Mouse (Mus musculus) heart, embryonic 14.5 days (tissue): ENCODE measurements around the gene Abca7. TPM values are rescaled to one million over a fixed set of nuclear protein-coding genes. Genes with fewer than 3 reads are reported as not detected.

ENCODE experiments used
- ATAC-seq: fragments of 200-750 bp; cut with Nextera tagmentation; 2 replicates; pipeline ENCODE4 v1.8.0; 2017; ENCODE audit warnings: low read depth, moderate TSS enrichment; ENCODE audit not compliant: insufficient number of reproducible peaks, insufficient read depth, low FRiP score
- H3K27ac ChIP-seq, 2 experiments: fragments of 200-500 bp in 1 of 2; fragments of 300-500 bp in 1 of 2; sonication (generic) in 1 of 2; replicated peaks in 1 of 2; 2 replicates each; pipeline ENCODE4 v1.5.1; 2012 to 2014; ENCODE audit warnings: low read depth in 2 of 2, low read length in 2 of 2, control low read depth in 1 of 2, mild to moderate bottlenecking in 1 of 2, mixed read lengths in 1 of 2; ENCODE audit not compliant: control insufficient read depth in 1 of 2, insufficient read depth in 1 of 2
- H3K27me3 ChIP-seq: fragments of 300-500 bp; sonication (generic); 2 replicates; pipeline ENCODE4 v1.6.1; 2014; ENCODE audit warnings: mild to moderate bottlenecking, low read length, control low read depth; ENCODE audit not compliant: control insufficient read depth, insufficient read depth
- H3K36me3 ChIP-seq: fragments of 300-500 bp; sonication (generic); 2 replicates; pipeline ENCODE4 v1.6.1; 2014; ENCODE audit warnings: mild to moderate bottlenecking, control low read depth, low read length, mixed read lengths; ENCODE audit not compliant: control insufficient read depth, insufficient read depth
- H3K4me1 ChIP-seq, 2 experiments: fragments of 200-500 bp in 1 of 2; fragments of 300-500 bp in 1 of 2; sonication (generic) in 1 of 2; 2 replicates each; pipeline ENCODE4 v1.6.1; 2012 to 2014; ENCODE audit warnings: low read length in 2 of 2, control low read depth in 1 of 2, mixed read lengths in 1 of 2; ENCODE audit not compliant: control insufficient read depth in 2 of 2, insufficient read depth in 2 of 2
- H3K4me2 ChIP-seq: fragments of 300-500 bp; sonication (generic); 2 replicates; pipeline ENCODE4 v1.6.1; 2014; ENCODE audit warnings: mild to moderate bottlenecking, low read length
- H3K4me3 ChIP-seq, 2 experiments: fragments of 200-500 bp in 1 of 2; fragments of 300-500 bp in 1 of 2; sonication (generic) in 1 of 2; 2 replicates each; pipeline ENCODE4 v1.5.1; 2012 to 2014; ENCODE audit warnings: low read length in 2 of 2, mild to moderate bottlenecking in 2 of 2, control low read depth in 1 of 2, low read depth in 1 of 2, moderate library complexity in 1 of 2; ENCODE audit not compliant: control insufficient read depth in 1 of 2, insufficient read depth in 1 of 2
- H3K9ac ChIP-seq: fragments of 300-500 bp; sonication (generic); 2 replicates; pipeline ENCODE4 v1.6.1; 2014; ENCODE audit warnings: mild to moderate bottlenecking, low read length
- H3K9me3 ChIP-seq: fragments of 300-500 bp; sonication (generic); 2 replicates; pipeline ENCODE4 v1.6.1; 2016; ENCODE audit warnings: low read length, control low read depth; ENCODE audit not compliant: control insufficient read depth
- WGBS: fragments of 180-500 bp; shearing (Covaris S2); extraction: QIAGEN DNeasy Blood & Tissue Kit; methylation state at CpG from one replicate; pipeline ENCODE4 v1.1.7; 2014; 5-methylcytosine and 5-hydroxymethylcytosine counted together
- polyA plus RNA-seq: library from polyadenylated mRNA; unstranded; fragments of >200 nt; fragmentation: Nextera tagmentation; extraction: Ambion mirVana; gene quantifications from 2 replicates; pipeline ENCODE4 v1.2.1, GENCODE M21; 2014

Gene Abca7
- 1.6 and 1.7 TPM in 2 replicates for polyA plus RNA-seq

GRCm38 (mm10) chr10:79996272-79997033 lies at the start of gene Abca7:
Gene Abca7 (plus strand): TSS chr10:79996494.
- Histone ChIP-seq H3K27me3 (0 out of 2 replicates have a peak, but pooled peaks cover 2% of the 10 kb centered on the region), H3K27ac (peak within 1 kb of the TSS; percentile 60 to 73), H3K4me1 (peaks cover 9 to 11% of the 10 kb centered on the region in 2 experiments; a peak in 3 of 4 replicates), H3K9me3 (no peaks in the 10 kb centered on the region; the same call in 1 of the 2 replicates), H3K36me3 (peaks cover 41% of the 10 kb centered on the region), H3K4me3 (peak within 1 kb of the TSS; percentile 53 to 73), H3K9ac (peak within 1 kb of the TSS; percentile 74), H3K4me2 (peak within 1 kb of the TSS; percentile 80)
- WGBS, result under 1% methylated on average over 34 of the region's 34 CpGs
- peak; percentile 81 for ATAC-seq

- ATAC-seq, result no peak
- Histone ChIP-seq H3K36me3 (peaks cover 38% of the 10 kb centered on the region), H3K4me2 (no peak overlapping the region), H3K9me3 (no peaks in the 10 kb centered on the region), H3K27ac (0 out of 4 replicates have a peak overlapping the region, but pooled peaks have one; percentile 16 to 24), H3K9ac (peak overlapping the region; percentile 53), H3K27me3 (no peaks in the 10 kb centered on the region), H3K4me1 (peaks cover 20% of the 10 kb centered on the region in 2 experiments), H3K4me3 (no peak overlapping the region)
- WGBS, result 28% methylated on average over 7 of the region's 7 CpGs
These were observed 49.5 kb upstream of the Abca7 start for GRCm38 (mm10) chr10:79946752-79947322.

DNA sequence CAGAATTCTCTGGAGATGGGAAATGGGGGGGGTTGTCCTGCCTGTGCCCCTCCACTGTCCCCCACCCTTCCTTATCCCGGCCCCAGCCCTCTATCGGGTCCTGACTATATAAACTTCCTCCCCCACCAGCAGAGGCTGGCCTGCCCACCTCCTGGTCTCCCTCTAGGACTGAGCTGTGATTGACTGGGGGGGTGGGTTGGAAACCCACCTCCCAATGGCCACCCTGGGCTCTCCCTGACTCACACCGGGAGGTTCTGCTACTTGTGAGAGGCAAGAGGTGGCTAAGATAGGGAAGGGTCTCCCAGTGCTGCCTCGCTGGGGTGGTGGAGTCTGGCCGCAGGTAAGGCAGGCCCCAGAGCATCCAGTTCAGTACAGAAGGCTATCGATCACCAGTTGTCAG lies 48.8 kb upstream of the Abca7 start:
- peaks cover 39% of the 10 kb centered on the region for H3K36me3 ChIP-seq

GRCm38 (mm10) chr10:79949873-79950272 lies 46.4 kb upstream of the Abca7 start:
- 60% methylated on average over 4 of the region's 4 CpGs for WGBS
- Histone ChIP-seq H3K36me3 (peaks cover 52% of the 10 kb centered on the region), H3K4me1 (peaks cover 20% of the 10 kb centered on the region in 2 experiments), H3K4me2 (no peak overlapping the region), H3K9me3 (no peaks in the 10 kb centered on the region), H3K27me3 (no peaks in the 10 kb centered on the region), H3K9ac (no peak overlapping the region), H3K4me3 (no peak overlapping the region), H3K27ac (no peak overlapping the region)
- no peak for ATAC-seq

More for the DNA sequence above, 48.8 kb upstream of the Abca7 start:
- no peak for ATAC-seq
- Histone ChIP-seq H3K27me3 (no peaks in the 10 kb centered on the region), H3K27ac (no peak overlapping the region), H3K4me3 (no peak overlapping the region), H3K4me1 (peaks cover 20% of the 10 kb centered on the region in 2 experiments), H3K9ac (no peak overlapping the region), H3K9me3 (no peaks in the 10 kb centered on the region), H3K4me2 (no peak overlapping the region)
- 70% methylated on average over 6 of the region's 6 CpGs for WGBS

- no peaks in the 10 kb centered on the region for H3K27me3 ChIP-seq
- H3K4me3 ChIP-seq, result no peak overlapping the region
- H3K27ac ChIP-seq, result no peak overlapping the region
- no peak for ATAC-seq
- H3K4me2 ChIP-seq, result no peak overlapping the region
- peaks cover 13 to 16% of the 10 kb centered on the region in 2 experiments for H3K4me1 ChIP-seq
- H3K9ac ChIP-seq, result no peak overlapping the region
- 82% methylated on average over 18 of the region's 18 CpGs for WGBS
- H3K36me3 ChIP-seq, result peaks cover 52% of the 10 kb centered on the region
- H3K9me3 ChIP-seq, result no peaks in the 10 kb centered on the region
These were observed 45.6 kb upstream of the Abca7 start for GRCm38 (mm10) chr10:79950661-79951060.

DNA sequence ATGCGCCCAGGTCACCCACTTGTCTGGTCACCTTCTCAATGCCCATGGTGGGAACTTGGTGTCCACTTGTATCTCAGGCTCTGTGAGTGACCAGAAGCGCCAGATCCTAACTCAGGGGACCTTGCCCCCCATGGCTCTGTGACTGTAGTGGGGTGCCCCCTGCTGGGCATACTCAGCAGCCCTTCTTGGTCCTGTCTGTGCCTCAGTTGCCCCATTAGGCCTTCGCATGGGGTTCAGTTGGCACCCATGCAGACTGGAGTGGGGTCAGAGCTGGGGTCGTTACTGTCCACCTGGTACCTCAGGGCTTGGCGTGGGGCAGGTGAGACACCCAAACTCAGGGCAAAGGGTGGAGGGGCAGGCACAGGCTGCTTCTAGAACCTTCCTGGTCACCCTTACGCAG lies 42.3 kb upstream of the Abca7 start:
- 83% methylated on average over 6 of the region's 6 CpGs for WGBS
- no peak overlapping the region for H3K27ac ChIP-seq
- H3K9ac ChIP-seq, result no peak overlapping the region
- H3K9me3 ChIP-seq, result no peaks in the 10 kb centered on the region
- no peak overlapping the region for H3K4me3 ChIP-seq
- ATAC-seq, result no peak
- no peak overlapping the region for H3K4me2 ChIP-seq
- no peaks in the 10 kb centered on the region for H3K4me1 ChIP-seq
- peaks cover 43% of the 10 kb centered on the region for H3K36me3 ChIP-seq
- no peaks in the 10 kb centered on the region for H3K27me3 ChIP-seq

- H3K36me3 ChIP-seq, result peaks cover 25% of the 10 kb centered on the region
- H3K27me3 ChIP-seq, result no peaks in the 10 kb centered on the region
- 68% methylated on average over 9 of the region's 9 CpGs for WGBS
- no peak overlapping the region for H3K4me2 ChIP-seq
- no peak overlapping the region for H3K4me3 ChIP-seq
- no peak for ATAC-seq
- peaks cover 2% of the 10 kb centered on the region in 2 experiments for H3K4me1 ChIP-seq
- no peaks in the 10 kb centered on the region for H3K9me3 ChIP-seq
- no peak overlapping the region for H3K9ac ChIP-seq
- H3K27ac ChIP-seq, result no peak overlapping the region
These were observed 40.6 kb upstream of the Abca7 start for GRCm38 (mm10) chr10:79955691-79956090.
